Mouse (Mus musculus): ENCODE data around the gene Cmpk2. TPM values are rescaled to one million over a fixed set of nuclear protein-coding genes. Genes with fewer than 3 reads are reported as not detected.
"Not testable (repeated sequence)": the region's sequence is repeated elsewhere in the genome, so short reads cannot be mapped to it uniquely, and the experiment has no call there.

The Cmpk2 gene
- 1 to 10 TPM; 5.0 to 6.4 TPM for total RNA-seq (2021)
- long read RNA-seq, experiment 1, partial matches to known transcripts = 0 of 4 reads
- long read RNA-seq, experiment 1, other reads (novel, unspliced or antisense) = 0 of 4 reads
- long read RNA-seq, experiment 2, partial matches to known transcripts = 0 of 4 reads
- long read RNA-seq, experiment 2, other reads (novel, unspliced or antisense) = 0 of 4 reads

GRCm38 (mm10) chr12:26469098-26470041 lies at the start of gene Cmpk2:
Gene Cmpk2, plus strand, starts transcription at chr12:26469204.
- DNase-seq = peak; percentile 90 to 91

GRCm38 (mm10) chr12:26424841-26425240 lies 44.2 kb upstream of the Cmpk2 start:
- DNase-seq = peak in 1 of 2 experiments; percentile 74

- not testable (repeated sequence) for DNase-seq
These were observed 40.2 kb upstream of the Cmpk2 start for GRCm38 (mm10) chr12:26428771-26429170.

GRCm38 (mm10) chr12:26436334-26436733 lies 32.7 kb upstream of the Cmpk2 start:
- DNase-seq = peak; percentile 69 to 80

- DNase-seq = no peak
These were observed 31.1 kb upstream of the Cmpk2 start for GRCm38 (mm10) chr12:26437950-26438349.

GRCm38 (mm10) chr12:26439366-26439765 lies 29.6 kb upstream of the Cmpk2 start:
- DNase-seq = peak in 1 of 2 experiments; percentile 53

- peak; percentile 81 to 96 for DNase-seq
These were observed 24.9 kb upstream of the Cmpk2 start for GRCm38 (mm10) chr12:26444054-26444453.

- no peak for DNase-seq
These were observed 24.5 kb upstream of the Cmpk2 start for GRCm38 (mm10) chr12:26444511-26444910.

GRCm38 (mm10) chr12:26446377-26447045 lies 22.5 kb upstream of the Cmpk2 start:
- no peak for DNase-seq

- DNase-seq = no peak
These were observed 19.5 kb upstream of the Cmpk2 start for GRCm38 (mm10) chr12:26449483-26449882.

- no peak for DNase-seq
These were observed 17.9 kb upstream of the Cmpk2 start for GRCm38 (mm10) chr12:26451150-26451549.

- no peak for DNase-seq
These were observed 16.1 kb upstream of the Cmpk2 start for GRCm38 (mm10) chr12:26452951-26453350.

- peak in 1 of 2 experiments; percentile 35 for DNase-seq
These were observed 14.3 kb upstream of the Cmpk2 start for GRCm38 (mm10) chr12:26454682-26455081.

- DNase-seq = peak; percentile 79 to 87
These were observed 12.8 kb upstream of the Cmpk2 start, which contains the start of gene Rsad2 for GRCm38 (mm10) chr12:26456028-26456698. Gene Rsad2, minus strand, starts transcription at chr12:26456452.

- peak; percentile 49 to 72 for DNase-seq
These were observed 8.9 kb upstream of the Cmpk2 start for GRCm38 (mm10) chr12:26460091-26460490.

- no peak for DNase-seq
These were observed 3.4 kb upstream of the Cmpk2 start for GRCm38 (mm10) chr12:26465600-26465999.

GRCm38 (mm10) chr12:26470042-26470409 lies 1.0 kb downstream of the Cmpk2 start:
- DNase-seq = no peak

GRCm38 (mm10) chr12:26471376-26471775 lies 2.4 kb downstream of the Cmpk2 start:
- DNase-seq = no peak

- no peak for DNase-seq
These were observed 3.9 kb downstream of the Cmpk2 start for GRCm38 (mm10) chr12:26472770-26473481.

- DNase-seq = no peak
These were observed 4.7 kb downstream of the Cmpk2 start for GRCm38 (mm10) chr12:26473746-26474145.

GRCm38 (mm10) chr12:26477198-26477597 lies 8.2 kb downstream of the Cmpk2 start:
- no peak for DNase-seq

Measured in heart, adult 18-20 months (tissue).